Mouse (Mus musculus) thymus, adult 2 months (tissue): Measurements from ENCODE around the gene 1700003E16Rik. TPM values are rescaled to one million over a fixed set of nuclear protein-coding genes. Genes with fewer than 3 reads are reported as not detected.
"Not testable (repeated sequence)": the region's sequence is repeated elsewhere in the genome, so short reads cannot be mapped to it uniquely, and the experiment has no call there.

Experiments
- DNase-seq: peaks from one replicate; pipeline ENCODE4 v3.0.0; 2021
- H3K27ac ChIP-seq: fragments of 200-500 bp; 2 replicates; pipeline ENCODE4 v1.5.1; 2012; ENCODE audit warnings: low read length, control low read depth; ENCODE audit not compliant: control insufficient read depth, insufficient read depth
- H3K27me3 ChIP-seq: fragments of 200-500 bp; 2 replicates; pipeline ENCODE4 v1.6.1; 2012; ENCODE audit warnings: mild to moderate bottlenecking, low read length, moderate library complexity, mixed read lengths; ENCODE audit not compliant: control insufficient read depth, insufficient read depth
- H3K36me3 ChIP-seq: fragments of 200-500 bp; 2 replicates; pipeline ENCODE4 v1.6.1; 2012; ENCODE audit warnings: mild to moderate bottlenecking, low read length, moderate library complexity; ENCODE audit not compliant: control insufficient read depth, insufficient read depth
- H3K4me1 ChIP-seq: fragments of 200-500 bp; replicated peaks from 2 replicates; pipeline ENCODE4 v1.6.1; 2012; ENCODE audit warnings: low read length; ENCODE audit not compliant: control insufficient read depth, insufficient read depth
- H3K4me3 ChIP-seq: fragments of 200-500 bp; 2 replicates; pipeline ENCODE4 v1.5.1; 2012; ENCODE audit warnings: mild to moderate bottlenecking, low read length, control low read depth, moderate library complexity; ENCODE audit not compliant: control insufficient read depth, insufficient read depth
- CTCF ChIP-seq: fragments of 200-500 bp; IDR thresholded peaks from 2 replicates; pipeline ENCODE4 v1.5.1; 2012; ENCODE audit warnings: mild to moderate bottlenecking, control low read depth, low read length, moderate library complexity, borderline replicate concordance; ENCODE audit not compliant: control insufficient read depth, poor library complexity, insufficient read depth; ENCODE audit errors: extremely low read depth
- POLR2A ChIP-seq: fragments of 200-500 bp; IDR thresholded peaks from 2 replicates; pipeline ENCODE4 v1.6.1; 2012; ENCODE audit warnings: mild to moderate bottlenecking, low read length, control low read depth, moderate library complexity; ENCODE audit not compliant: control insufficient read depth, poor library complexity, insufficient read depth; ENCODE audit errors: extremely low read depth
- WGBS: fragments of 180-500 bp; shearing (Covaris S2); methylation state at CpG from one replicate; pipeline ENCODE4 v1.1.7; 2018; 5-methylcytosine and 5-hydroxymethylcytosine counted together
- polyA plus RNA-seq: library from polyadenylated mRNA; depleted of rRNA; stranded (reverse); fragments of >200 nt; gene quantifications from 2 replicates; pipeline ENCODE4 v1.2.3, GENCODE M21; 2012

The 1700003E16Rik gene
- polyA plus RNA-seq, 1 experiment: 0.38 TPM

DNA sequence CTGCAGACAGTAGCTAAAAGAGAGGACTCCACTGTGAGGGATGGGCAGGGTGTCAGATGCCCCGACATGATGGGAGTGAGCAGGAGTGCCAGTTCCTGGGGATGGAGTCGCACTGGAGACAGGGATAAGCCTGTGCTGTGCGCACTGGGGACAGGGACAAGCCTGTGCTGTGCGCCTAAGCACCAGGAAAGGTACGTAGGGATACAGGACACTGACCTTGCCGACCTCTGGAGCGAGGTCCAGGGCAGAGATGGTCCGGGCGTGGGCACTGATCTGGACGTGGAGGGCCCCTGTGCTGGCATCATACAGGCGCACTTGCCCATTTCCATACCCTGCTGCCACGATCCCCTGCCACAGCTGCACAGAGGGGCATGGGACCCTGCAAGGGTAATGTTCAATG, 3.2 kb upstream of the 1700003E16Rik start:
- no peaks in the 10 kb centered on the region for H3K36me3 ChIP-seq
- H3K27me3 ChIP-seq: no peaks in the 10 kb centered on the region; the same call in 1 of the 2 replicates
- no peak overlapping the region for H3K27ac ChIP-seq
- WGBS: 91% methylated on average over 12 of the region's 12 CpGs
- no peak overlapping the region for H3K4me3 ChIP-seq
- peaks cover 7% of the 10 kb centered on the region for H3K4me1 ChIP-seq
- no peak for DNase-seq
- TF ChIP-seq POLR2A (no peak), CTCF (no peak)

- H3K36me3 ChIP-seq: no peaks in the 10 kb centered on the region
- DNase-seq: no peak
- H3K27me3 ChIP-seq: no peaks in the 10 kb centered on the region; the same call in 1 of the 2 replicates
- peaks cover 7% of the 10 kb centered on the region for H3K4me1 ChIP-seq
- 81% methylated on average over 5 of the region's 5 CpGs for WGBS
- H3K4me3 ChIP-seq: no peak overlapping the region
- no peak for TF ChIP-seq POLR2A
- TF ChIP-seq CTCF: no peak
- H3K27ac ChIP-seq: no peak overlapping the region
These were observed 2.7 kb upstream of the 1700003E16Rik start for GRCm38 (mm10) chr6:83153485-83153884.

DNA sequence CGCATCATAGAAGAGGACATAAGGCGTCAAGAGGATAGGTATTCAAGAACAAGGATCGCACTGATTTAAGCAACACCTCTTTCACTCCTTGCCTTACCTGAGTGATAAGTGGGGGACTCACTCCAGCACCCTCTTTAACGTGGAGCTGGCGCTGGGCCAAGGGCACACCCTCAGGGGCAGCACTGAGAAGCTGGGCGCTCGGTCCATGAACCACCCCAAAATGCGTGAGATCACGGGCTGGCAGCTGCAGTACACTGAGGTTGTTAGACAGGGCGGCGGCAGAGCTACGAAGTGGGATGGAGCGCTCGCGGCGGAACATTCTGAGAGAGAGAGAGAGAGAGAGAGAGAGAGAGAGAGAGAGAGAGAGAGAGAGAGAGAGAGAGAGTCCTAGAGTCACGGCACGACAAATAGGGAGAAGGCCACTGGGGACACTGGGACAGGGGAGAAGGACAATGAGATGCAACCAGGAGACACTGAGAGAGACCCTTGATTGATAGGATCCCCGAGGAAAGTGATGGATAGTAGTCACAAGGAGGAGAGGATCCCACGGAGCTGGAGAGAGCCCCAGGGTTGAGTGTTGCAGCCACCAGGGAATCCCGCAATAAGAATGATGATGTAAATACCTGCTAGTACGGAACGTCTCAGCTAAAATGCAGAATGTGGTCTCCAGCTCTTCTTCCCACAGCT, 509 bp upstream of the 1700003E16Rik start:
- no peaks in the 10 kb centered on the region; the same call in 1 of the 2 replicates for H3K27me3 ChIP-seq
- H3K27ac ChIP-seq: no peak overlapping the region
- peaks cover 7% of the 10 kb centered on the region for H3K4me1 ChIP-seq
- no peaks in the 10 kb centered on the region for H3K36me3 ChIP-seq
- no peak for DNase-seq
- H3K4me3 ChIP-seq: peak overlapping the region; percentile 42
- 15% methylated on average over 23 of the region's 23 CpGs for WGBS
- TF ChIP-seq CTCF (no peak), POLR2A (no peak)

- not testable (repeated sequence) for H3K27me3 ChIP-seq, H3K4me3 ChIP-seq, H3K27ac ChIP-seq, H3K4me1 ChIP-seq, H3K36me3 ChIP-seq
- DNase-seq: peak; percentile 47
- 16% methylated on average over 3 of the region's 3 CpGs for WGBS
These were observed 3.3 kb downstream of the 1700003E16Rik start for GRCm38 (mm10) chr6:83159456-83159855.

DNA sequence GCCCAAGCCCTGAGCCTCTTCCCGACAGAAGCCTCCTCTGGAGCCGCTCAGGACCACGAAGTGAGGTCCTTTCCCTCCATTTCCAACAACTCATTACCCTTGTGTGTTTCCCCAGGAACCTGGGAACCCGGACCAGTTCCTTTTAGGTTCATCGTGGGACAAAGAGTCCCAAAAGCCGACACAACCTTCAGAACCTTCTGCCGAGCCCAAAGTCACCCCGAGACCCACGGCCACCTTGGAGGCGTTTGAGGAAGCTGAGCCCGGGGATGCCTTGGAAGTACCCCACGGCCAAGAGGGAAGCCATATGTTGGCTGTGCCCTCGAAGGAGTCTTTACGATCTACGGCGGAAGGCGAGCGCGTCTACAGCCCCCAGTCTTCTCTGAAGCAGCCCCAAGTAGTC, 5.2 kb downstream of the 1700003E16Rik start:
- Histone ChIP-seq H3K27ac (no peak overlapping the region), H3K27me3 (peaks cover 9% of the 10 kb centered on the region; the same call in 1 of the 2 replicates), H3K4me3 (no peak overlapping the region), H3K4me1 (peaks cover 1% of the 10 kb centered on the region), H3K36me3 (no peaks in the 10 kb centered on the region)
- DNase-seq: no peak
- WGBS: 20% methylated on average over 19 of the region's 19 CpGs
- TF ChIP-seq CTCF: no peak
- TF ChIP-seq POLR2A: no peak

GRCm38 (mm10) chr6:83161921-83162641, 5.9 kb downstream of the 1700003E16Rik start:
- TF ChIP-seq POLR2A (no peak), CTCF (no peak)
- Histone ChIP-seq H3K4me3 (no peak overlapping the region), H3K27ac (no peak overlapping the region), H3K4me1 (no peaks in the 10 kb centered on the region), H3K27me3 (peaks cover 9% of the 10 kb centered on the region; the same call in 1 of the 2 replicates), H3K36me3 (no peaks in the 10 kb centered on the region)
- 5% methylated on average over 49 of the region's 49 CpGs for WGBS
- DNase-seq: no peak

GRCm38 (mm10) chr6:83162701-83163100, 6.5 kb downstream of the 1700003E16Rik start:
- Histone ChIP-seq H3K27ac (no peak overlapping the region), H3K36me3 (no peaks in the 10 kb centered on the region), H3K4me3 (no peak overlapping the region), H3K27me3 (peaks cover 9% of the 10 kb centered on the region; the same call in 1 of the 2 replicates), H3K4me1 (no peaks in the 10 kb centered on the region)
- 4% methylated on average over 8 of the region's 8 CpGs for WGBS
- DNase-seq: peak; percentile 51
- TF ChIP-seq POLR2A (no peak), CTCF (no peak)
